Comparison of ENCODE assay signal across 6 mouse cellular contexts in the genomic region with DNA sequence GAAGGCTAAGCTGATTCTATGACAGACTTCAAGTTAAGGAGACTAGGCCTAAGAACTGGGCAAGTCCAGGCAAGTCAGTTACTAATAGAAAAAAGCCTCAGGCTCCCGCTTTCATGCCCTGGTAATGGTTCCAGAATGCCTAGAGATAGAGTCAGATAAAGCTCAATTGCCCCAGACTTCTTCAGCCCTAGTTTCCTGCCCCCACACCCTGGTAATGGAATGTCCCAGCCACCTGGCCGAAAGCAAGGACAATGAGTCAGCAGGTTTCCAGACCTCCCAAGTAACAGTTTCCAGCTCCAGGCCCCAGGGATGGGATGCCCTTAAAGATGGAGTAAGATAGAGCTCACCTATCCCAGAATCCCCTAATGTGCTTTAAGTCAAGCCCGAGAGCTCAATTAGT.
"Had no signal": no experiment of that assay in that cellular context is flagged by ENCODE, and none has a peak within 500 bp of the region (broad histone marks: within the 10 kb centered on the region; RNA-seq: fewer than 3 reads in every experiment).

No protein-coding gene starts in this region.

- DNase-seq: kidney, postnatal 10 days; lung, embryonic 14.5 days; lung, postnatal 10 days; right cerebral cortex, adult 18-20 months; right cerebral cortex, postnatal 25 days; thymus, postnatal 4 days had no signal
